Mouse (Mus musculus) C2C12 (cell line): ENCODE measurements around the gene Enox1.
"Not testable (repeated sequence)": the region's sequence is repeated elsewhere in the genome, so short reads cannot be mapped to it uniquely, and the experiment has no call there.

Experiments used
- CEBPB ChIP-seq: IDR thresholded peaks from one replicate; pipeline ENCODE4 v1.6.1; 2011; ENCODE audit warnings: low read depth, mild to moderate bottlenecking, control low read depth, moderate library complexity
- CTCF ChIP-seq: IDR thresholded peaks from one replicate; pipeline ENCODE4 v1.5.1; 2011; ENCODE audit not compliant: control insufficient read depth, insufficient read depth, insufficient read length
- FOSL1 ChIP-seq: IDR thresholded peaks from one replicate; pipeline ENCODE4 v1.8.0; 2011; ENCODE audit warnings: mild to moderate bottlenecking, low read length; ENCODE audit not compliant: poor library complexity, insufficient read depth, severe bottlenecking
- MAX ChIP-seq: IDR thresholded peaks from one replicate; pipeline ENCODE4 v1.6.1; 2011; ENCODE audit warnings: mild to moderate bottlenecking, control low read depth
- MYOD1 ChIP-seq: IDR thresholded peaks from one replicate; pipeline ENCODE4 v1.6.1; 2011; ENCODE audit warnings: low read depth; ENCODE audit not compliant: control insufficient read depth, insufficient read length
- MYOG ChIP-seq: IDR thresholded peaks from one replicate; pipeline ENCODE4 v1.6.1; 2011; ENCODE audit not compliant: control insufficient read depth, insufficient read length; ENCODE audit errors: extremely low read depth
- USF1 ChIP-seq: IDR thresholded peaks from one replicate; pipeline ENCODE4 v1.6.1; 2011; ENCODE audit warnings: low read depth, mild to moderate bottlenecking, control low read depth, moderate library complexity

DNA sequence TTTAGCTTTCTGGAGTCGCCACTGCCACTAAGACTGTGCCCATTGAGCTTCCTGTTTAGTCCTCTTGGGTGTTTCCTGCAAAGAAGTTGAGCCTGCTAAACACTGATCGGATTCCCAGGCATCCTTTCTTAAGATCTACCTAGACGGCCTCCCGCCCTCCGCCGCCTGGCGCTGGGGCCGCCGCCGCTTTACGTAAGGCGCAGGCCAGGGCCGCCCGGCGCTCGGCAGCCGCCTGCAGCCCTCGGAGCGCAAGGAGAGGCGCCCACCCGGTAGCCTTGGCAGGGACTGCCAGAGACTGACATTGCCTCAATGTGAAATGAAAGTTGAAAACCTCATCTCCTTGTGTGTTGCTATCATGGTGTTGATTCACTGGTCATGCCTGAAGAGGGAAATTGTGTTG, 383.0 kb downstream of the Enox1 start:
- TF ChIP-seq MAX, CTCF, USF1, MYOG, MYOD1, CEBPB, FOSL1: not testable (repeated sequence)
